Mouse (Mus musculus) hindbrain, embryonic 11.5 days (tissue): ENCODE results near the gene Nfil3. TPM values are rescaled to one million over a fixed set of nuclear protein-coding genes. Genes with fewer than 3 reads are reported as not detected.

Experiments used
- ATAC-seq: fragments of 200-750 bp; cut with Nextera tagmentation; 2 replicates; pipeline ENCODE4 v1.8.0; 2017; ENCODE audit warnings: mild to moderate bottlenecking, moderate TSS enrichment, moderate library complexity; ENCODE audit not compliant: low FRiP score
- DNase-seq: peaks from one replicate; pipeline ENCODE4 v3.0.0-alpha.2; 2015; ENCODE audit warnings: low spot score
- H3K27ac ChIP-seq: fragments of 300-500 bp; sonication (generic); 2 replicates; pipeline ENCODE4 v1.5.1; 2014; ENCODE audit warnings: mild to moderate bottlenecking, low read depth, low read length
- H3K27me3 ChIP-seq: fragments of 300-500 bp; sonication (generic); 2 replicates; pipeline ENCODE4 v1.6.1; 2014; ENCODE audit warnings: mild to moderate bottlenecking, low read length, moderate library complexity, mixed read lengths; ENCODE audit not compliant: control insufficient read depth, insufficient read depth
- H3K36me3 ChIP-seq: fragments of 300-500 bp; sonication (generic); 2 replicates; pipeline ENCODE4 v1.6.1; 2014; ENCODE audit warnings: mild to moderate bottlenecking, low read length, moderate library complexity, mixed read lengths; ENCODE audit not compliant: control insufficient read depth, insufficient read depth
- H3K4me1 ChIP-seq: fragments of 300-500 bp; sonication (generic); replicated peaks from 2 replicates; pipeline ENCODE4 v1.6.1; 2014; ENCODE audit warnings: low read length, mixed read lengths; ENCODE audit not compliant: control insufficient read depth, insufficient read depth
- H3K4me2 ChIP-seq: fragments of 300-500 bp; sonication (generic); replicated peaks from 2 replicates; pipeline ENCODE4 v1.6.1; 2014; ENCODE audit warnings: mild to moderate bottlenecking, low read depth, low read length
- H3K4me3 ChIP-seq: fragments of 300-500 bp; sonication (generic); 2 replicates; pipeline ENCODE4 v1.5.1; 2014; ENCODE audit warnings: low read depth, low read length
- H3K9ac ChIP-seq: fragments of 300-500 bp; sonication (generic); 2 replicates; pipeline ENCODE4 v1.6.1; 2014; ENCODE audit warnings: low read depth, low read length
- H3K9me3 ChIP-seq: fragments of 300-500 bp; sonication (generic); 2 replicates; pipeline ENCODE4 v1.6.1; 2016; ENCODE audit warnings: low read length; ENCODE audit not compliant: control insufficient read depth
- WGBS: fragments of 180-500 bp; shearing (Covaris S2); extraction: QIAGEN DNeasy Blood & Tissue Kit; methylation state at CpG from one replicate; pipeline ENCODE4 v1.1.7; 2014; 5-methylcytosine and 5-hydroxymethylcytosine counted together
- polyA plus RNA-seq: library from polyadenylated mRNA; unstranded; fragments of >200 nt; fragmentation: Nextera tagmentation; extraction: Ambion mirVana; gene quantifications from 2 replicates; pipeline ENCODE4 v1.2.1, GENCODE M21; 2014

The Nfil3 gene
- polyA plus RNA-seq, 1 experiment from 2014 or later, result 30.0 TPM

GRCm38 (mm10) chr13:52940956-52941355 lies 39.9 kb downstream of the Nfil3 start:
- Histone ChIP-seq H3K27me3 (no peaks in the 10 kb centered on the region), H3K36me3 (no peaks in the 10 kb centered on the region), H3K4me1 (no peaks in the 10 kb centered on the region; the same call in 1 of the 2 replicates), H3K4me3 (no peak overlapping the region), H3K4me2 (no peak overlapping the region), H3K9me3 (no peaks in the 10 kb centered on the region), H3K27ac (no peak overlapping the region), H3K9ac (no peak overlapping the region)
- 77% methylated on average over 7 of the region's 7 CpGs for WGBS
- no peak for ATAC-seq
- no peak for DNase-seq

DNA sequence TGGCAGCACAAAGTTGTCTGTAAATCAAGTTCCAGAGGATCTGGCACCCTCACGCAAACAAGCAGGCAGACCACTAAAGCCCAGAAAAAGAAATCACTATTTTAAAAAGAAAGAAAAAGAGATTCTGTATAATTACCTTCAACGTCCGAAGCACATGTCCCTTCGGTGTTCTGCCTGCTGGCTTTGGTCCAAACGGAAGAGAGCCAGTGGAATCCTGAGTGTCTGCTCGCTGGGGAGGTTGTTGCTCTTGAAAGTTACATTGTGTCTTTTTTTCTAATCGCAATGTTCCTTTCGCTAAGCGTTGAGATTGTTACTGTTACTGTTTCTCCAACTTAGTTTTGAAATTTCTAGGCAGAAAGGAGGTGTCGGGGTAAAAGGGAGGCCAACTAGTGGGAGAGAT lies 50.3 kb downstream of the Nfil3 start:
- DNase-seq, result no peak
- H3K9me3 ChIP-seq, result no peaks in the 10 kb centered on the region
- H3K27me3 ChIP-seq, result no peaks in the 10 kb centered on the region
- H3K4me2 ChIP-seq, result no peak overlapping the region
- H3K9ac ChIP-seq, result no peak overlapping the region
- H3K27ac ChIP-seq, result no peak overlapping the region
- 68% methylated on average over 10 of the region's 10 CpGs for WGBS
- H3K4me3 ChIP-seq, result no peak overlapping the region
- peaks cover 3% of the 10 kb centered on the region; the same call in 1 of the 2 replicates for H3K4me1 ChIP-seq
- no peaks in the 10 kb centered on the region for H3K36me3 ChIP-seq
- no peak for ATAC-seq

GRCm38 (mm10) chr13:52929209-52930171 lies 51.4 kb downstream of the Nfil3 start, which contains the start of gene Auh:
TSS of gene Auh (minus strand) at chr13:52929681.
- H3K27me3 ChIP-seq, result no peaks in the 10 kb centered on the region
- DNase-seq, result peak; percentile 96
- no peaks in the 10 kb centered on the region for H3K36me3 ChIP-seq
- peak within 1 kb of the TSS; percentile 52 for H3K4me2 ChIP-seq
- ATAC-seq, result peak; percentile 97
- H3K9me3 ChIP-seq, result no peaks in the 10 kb centered on the region
- peak within 1 kb of the TSS; percentile 49 for H3K27ac ChIP-seq
- under 1% methylated on average over 63 of the region's 63 CpGs for WGBS
- peaks cover 3% of the 10 kb centered on the region; the same call in 1 of the 2 replicates for H3K4me1 ChIP-seq
- peak within 1 kb of the TSS; percentile 55 for H3K4me3 ChIP-seq
- H3K9ac ChIP-seq, result peak within 1 kb of the TSS; percentile 50

DNA sequence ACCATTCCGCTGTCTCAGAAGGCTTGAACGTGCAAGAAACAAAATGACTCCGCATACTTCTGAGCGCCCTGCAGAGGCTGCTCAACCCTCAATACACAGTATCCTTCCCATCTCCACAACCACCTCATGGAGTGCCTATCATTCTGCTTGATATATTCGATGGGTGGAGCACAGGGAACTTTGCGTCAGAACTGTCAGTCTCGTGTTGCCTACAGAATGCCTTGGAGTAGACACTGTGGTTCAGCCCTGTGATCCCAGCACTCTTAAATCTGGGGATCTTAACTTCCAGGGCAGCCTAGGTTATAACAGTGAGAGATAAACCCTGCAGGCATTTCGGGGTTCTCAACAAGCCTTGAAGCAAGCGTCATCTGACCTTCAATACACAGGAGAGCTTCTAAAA lies 52.5 kb downstream of the Nfil3 start:
- 0 out of 2 replicates have a peak overlapping the region, but pooled peaks have one; percentile 11 for H3K9ac ChIP-seq
- DNase-seq, result no peak

DNA sequence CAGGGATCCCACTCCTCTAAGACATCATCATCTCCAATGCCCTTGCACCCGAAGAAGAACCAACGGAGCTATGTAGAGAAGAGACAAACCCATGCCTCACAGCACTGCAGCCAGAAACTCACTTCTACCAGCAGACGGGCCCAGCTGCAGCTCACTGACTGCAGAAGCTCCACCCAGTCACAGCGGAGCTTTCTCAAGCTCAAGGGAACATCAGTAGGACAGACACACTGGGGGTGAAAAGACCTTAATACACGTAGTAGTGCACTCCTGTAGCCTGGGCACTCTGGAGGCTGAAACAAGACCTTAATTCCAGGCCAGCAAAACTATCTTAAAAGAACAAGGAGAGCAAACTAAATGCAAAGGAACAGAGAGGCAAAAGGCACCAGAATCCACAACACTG lies 56.4 kb downstream of the Nfil3 start:
- Histone ChIP-seq H3K4me2 (no peak overlapping the region), H3K4me1 (0 out of 2 replicates have a peak, but pooled peaks cover 3% of the 10 kb centered on the region), H3K27me3 (no peaks in the 10 kb centered on the region), H3K36me3 (no peaks in the 10 kb centered on the region), H3K27ac (no peak overlapping the region), H3K4me3 (no peak overlapping the region), H3K9me3 (no peaks in the 10 kb centered on the region), H3K9ac (no peak overlapping the region)
- no peak for DNase-seq
- no peak for ATAC-seq
- 87% methylated on average over 5 of the region's 5 CpGs for WGBS

More for the DNA sequence above, 52.5 kb downstream of the Nfil3 start:
- H3K36me3 ChIP-seq, result no peaks in the 10 kb centered on the region
- H3K27me3 ChIP-seq, result no peaks in the 10 kb centered on the region
- H3K27ac ChIP-seq, result no peak overlapping the region
- peaks cover 3% of the 10 kb centered on the region; the same call in 1 of the 2 replicates for H3K4me1 ChIP-seq
- 81% methylated on average over 9 of the region's 9 CpGs for WGBS
- peak overlapping the region; percentile 55 for H3K4me3 ChIP-seq
- no peak for ATAC-seq
- no peaks in the 10 kb centered on the region for H3K9me3 ChIP-seq
- H3K4me2 ChIP-seq, result peak overlapping the region; percentile 52

- no peak for DNase-seq
- Histone ChIP-seq H3K36me3 (no peaks in the 10 kb centered on the region), H3K27me3 (no peaks in the 10 kb centered on the region), H3K9ac (no peak overlapping the region), H3K27ac (no peak overlapping the region), H3K4me2 (no peak overlapping the region), H3K4me1 (no peaks in the 10 kb centered on the region), H3K4me3 (no peak overlapping the region), H3K9me3 (no peaks in the 10 kb centered on the region)
- ATAC-seq, result no peak
- WGBS, result 84% methylated on average over 8 of the region's 8 CpGs
Observed at GRCm38 (mm10) chr13:52921966-52922365, 58.9 kb downstream of the Nfil3 start.

DNA sequence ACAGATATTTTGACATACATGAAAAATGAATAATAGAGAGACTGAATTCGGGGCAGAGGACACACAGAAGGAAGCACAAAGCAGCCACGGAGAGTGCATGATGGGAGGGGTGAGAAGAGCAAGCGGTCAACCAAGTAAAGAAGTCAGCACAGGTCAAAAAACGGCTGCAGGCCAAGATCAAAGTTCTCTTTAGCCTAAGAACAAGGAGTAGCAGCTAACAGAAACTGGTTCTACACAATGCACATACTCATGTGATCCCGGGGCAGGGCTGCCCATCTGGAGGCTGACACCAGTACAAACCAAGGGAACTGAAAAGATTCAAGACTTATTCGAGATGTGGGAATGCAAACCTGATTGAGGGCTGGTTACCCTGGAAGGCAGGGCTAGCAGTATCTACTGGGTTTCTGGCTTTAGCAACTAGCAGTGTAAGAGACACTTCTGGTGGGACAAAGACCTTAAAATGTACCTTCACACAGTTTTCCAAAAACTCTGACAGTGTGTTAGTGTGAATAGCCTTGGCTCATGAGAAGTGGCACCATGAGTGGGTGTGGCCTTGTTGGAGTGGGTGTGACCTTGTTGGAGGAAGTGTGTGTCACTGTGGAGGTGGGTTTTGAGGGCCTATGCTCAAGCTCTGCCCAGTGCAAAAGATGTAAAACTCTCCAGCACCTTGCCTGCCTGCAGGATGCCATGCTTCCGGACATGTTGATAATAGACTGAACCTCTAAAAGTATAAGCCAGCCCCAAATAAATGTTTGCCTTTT lies 59.6 kb downstream of the Nfil3 start:
- Histone ChIP-seq H3K27ac (no peak overlapping the region), H3K4me1 (no peaks in the 10 kb centered on the region), H3K4me3 (no peak overlapping the region), H3K9ac (no peak overlapping the region), H3K9me3 (no peaks in the 10 kb centered on the region), H3K27me3 (no peaks in the 10 kb centered on the region), H3K4me2 (no peak overlapping the region), H3K36me3 (no peaks in the 10 kb centered on the region)
- no peak for DNase-seq
- no peak for ATAC-seq
- 84% methylated on average over 7 of the region's 7 CpGs for WGBS

GRCm38 (mm10) chr13:52919790-52920352 lies 61.0 kb downstream of the Nfil3 start:
- DNase-seq (no peak), ATAC-seq (no peak)
- Histone ChIP-seq H3K27ac (no peak overlapping the region), H3K9me3 (no peaks in the 10 kb centered on the region), H3K36me3 (no peaks in the 10 kb centered on the region), H3K4me1 (no peaks in the 10 kb centered on the region), H3K27me3 (no peaks in the 10 kb centered on the region), H3K4me2 (no peak overlapping the region), H3K9ac (no peak overlapping the region), H3K4me3 (no peak overlapping the region)
- WGBS, result 80% methylated on average over 10 of the region's 10 CpGs
